Mouse (Mus musculus) forelimb bud, embryonic 11.5 days (tissue): Measurements from ENCODE around the gene Cacng7.
A peak's percentile ranks its signal among the peaks of the same experiment; 100 is the strongest.

Source experiments
- DNase-seq: peaks from one replicate; pipeline ENCODE4 v3.0.0-alpha.2; 2012; ENCODE audit warnings: low read depth, low spot score

The Cacng7 gene

DNA sequence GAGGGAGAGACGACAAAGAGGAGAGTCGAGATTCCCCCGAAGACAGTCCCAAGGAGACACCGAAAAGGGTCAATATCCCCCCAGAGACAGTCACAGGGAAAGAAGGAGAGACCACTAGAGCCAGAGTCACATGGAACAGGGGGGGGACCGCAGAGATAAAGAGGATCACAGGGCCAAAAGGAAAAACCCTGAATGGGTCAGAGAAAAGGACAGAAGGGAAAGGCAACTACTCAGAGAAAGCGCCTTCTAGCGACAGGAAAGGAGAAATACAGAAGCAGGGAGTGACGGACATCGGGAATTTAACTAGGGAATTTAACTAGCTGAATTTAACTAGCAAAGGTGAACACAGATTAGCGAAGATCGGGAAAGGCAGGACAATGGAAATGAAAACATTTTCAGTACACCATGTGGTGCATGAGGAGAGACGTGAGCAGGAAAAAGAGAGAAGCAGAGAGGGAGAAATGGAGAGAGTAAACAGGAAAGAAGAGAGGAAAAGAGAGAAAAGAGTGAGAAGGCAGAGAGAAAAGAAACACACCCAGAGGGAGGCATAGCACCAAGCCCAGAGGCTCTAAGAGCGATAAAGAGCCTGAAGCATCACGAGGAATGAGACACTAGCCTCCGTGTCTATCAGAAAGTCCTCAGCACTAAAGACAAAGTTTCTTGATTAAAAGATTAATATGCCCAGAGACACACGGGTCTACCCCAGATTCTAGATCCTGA is 30.0 kb upstream of the Cacng7 start:
- DNase-seq = no peak

GRCm38 (mm10) chr7:3303276-3303781 is 29.4 kb upstream of the Cacng7 start:
- no peak for DNase-seq

DNA sequence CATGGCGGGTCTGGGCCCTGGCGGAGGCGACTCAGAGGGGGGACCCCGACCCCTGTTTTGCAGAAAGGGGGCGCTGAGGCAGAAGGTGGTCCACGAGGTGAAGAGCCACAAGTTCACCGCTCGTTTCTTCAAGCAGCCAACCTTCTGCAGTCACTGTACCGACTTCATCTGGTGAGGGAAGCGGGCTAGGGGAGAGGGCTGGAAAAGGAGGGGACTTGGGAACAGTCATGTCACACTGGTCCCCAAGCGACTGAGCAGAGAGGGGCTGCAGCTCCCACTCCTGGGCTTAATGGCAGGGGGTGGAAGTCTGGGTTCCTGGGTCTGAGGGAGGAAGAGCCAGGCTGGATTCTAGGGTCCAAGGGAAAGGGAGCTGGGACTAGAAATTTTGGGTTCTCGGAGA is 29.0 kb upstream of the Cacng7 start:
- DNase-seq = no peak

DNA sequence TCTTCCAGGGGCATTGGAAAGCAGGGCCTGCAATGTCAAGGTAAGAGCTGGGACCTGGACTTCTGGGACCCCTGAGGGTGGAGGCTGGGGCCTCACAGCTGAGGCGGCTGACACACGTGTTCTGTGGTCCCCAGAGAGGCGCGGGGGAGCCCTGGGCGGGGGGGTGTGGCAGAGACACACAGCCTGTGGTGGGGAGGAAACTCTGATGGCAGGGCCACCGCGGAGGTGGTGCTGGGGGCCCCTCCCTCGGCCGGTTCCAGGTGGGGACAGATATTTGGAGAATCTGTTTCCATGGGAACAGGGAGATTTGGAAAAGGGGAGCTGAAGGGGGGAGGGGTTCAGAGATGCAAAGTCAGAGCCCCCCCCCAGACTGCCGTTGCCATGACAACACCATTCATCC is 28.5 kb upstream of the Cacng7 start:
- no peak for DNase-seq

DNA sequence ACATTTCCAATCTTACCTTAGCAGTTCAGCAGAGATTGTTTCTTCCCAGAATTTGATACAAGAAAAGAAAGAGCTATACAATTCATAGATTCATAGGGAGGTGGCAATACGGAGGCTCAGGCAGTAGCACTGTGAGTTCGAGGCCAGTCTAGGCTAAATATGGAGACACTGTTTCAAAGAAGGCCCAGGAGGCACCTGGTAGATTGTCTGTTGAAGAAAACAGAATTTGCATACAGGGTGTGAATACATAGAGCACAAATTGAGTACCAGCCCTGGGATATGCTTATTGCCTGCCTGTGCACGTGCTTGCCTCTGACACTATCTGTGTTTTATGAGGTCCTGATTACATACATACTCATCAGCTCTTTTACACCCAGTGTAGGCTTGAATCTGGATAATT is 26.4 kb upstream of the Cacng7 start:
- DNase-seq = no peak

DNA sequence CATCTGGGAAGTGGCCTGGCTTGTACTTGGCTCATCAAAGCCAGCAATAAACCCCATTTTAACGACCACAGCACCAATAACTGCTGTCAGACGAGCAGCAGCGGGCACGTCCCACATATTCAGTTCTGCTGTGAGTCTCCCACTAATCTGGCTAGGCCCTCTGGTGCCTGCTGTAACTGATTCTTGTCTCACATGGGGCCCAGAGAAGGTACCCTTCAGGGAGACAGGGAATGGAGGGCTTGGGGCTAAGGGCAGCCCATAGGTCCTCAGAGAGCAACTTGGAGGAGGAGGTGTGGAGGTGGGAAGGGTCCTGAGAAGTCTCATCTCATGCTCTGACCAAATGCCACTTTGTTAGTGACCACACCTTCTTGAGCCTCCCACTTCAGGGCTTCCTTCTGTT is 24.1 kb upstream of the Cacng7 start:
- no peak for DNase-seq

DNA sequence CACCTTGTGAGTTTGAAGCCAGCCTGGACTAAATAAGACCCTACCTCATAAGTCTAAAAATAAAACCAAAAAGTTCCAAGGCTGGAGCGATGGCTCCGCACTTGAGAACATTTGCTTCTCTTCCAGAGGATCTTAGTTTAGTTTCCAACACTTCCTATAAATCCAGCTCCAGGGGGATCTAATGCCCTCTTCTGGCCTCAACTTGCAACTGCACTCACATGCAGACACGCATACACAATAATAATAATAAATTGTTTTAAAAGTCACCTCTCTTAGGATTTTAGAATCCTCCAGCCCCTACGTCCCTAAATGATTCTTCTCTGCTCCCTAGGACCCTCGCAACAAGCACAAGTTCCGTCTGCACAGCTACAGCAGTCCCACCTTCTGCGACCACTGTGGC is 22.5 kb upstream of the Cacng7 start:
- DNase-seq = no peak

DNA sequence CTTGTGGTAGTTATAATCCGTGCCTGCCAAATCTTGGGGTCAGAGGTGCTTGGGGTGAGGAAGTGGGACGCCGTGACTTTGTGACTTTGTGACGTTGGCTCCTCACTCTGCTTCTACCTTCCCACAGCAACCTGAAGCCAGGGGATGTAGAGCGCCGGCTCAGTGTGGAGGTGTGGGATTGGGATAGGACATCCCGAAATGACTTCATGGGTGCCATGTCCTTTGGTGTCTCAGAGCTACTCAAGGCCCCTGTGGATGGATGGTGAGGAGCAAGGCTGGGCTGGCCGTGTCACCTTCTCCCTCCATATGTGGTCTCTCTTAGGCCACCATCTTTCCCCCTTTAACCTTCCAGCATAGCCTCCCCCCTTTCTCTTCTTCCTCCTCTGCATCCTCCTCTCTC is 19.2 kb upstream of the Cacng7 start:
- no peak for DNase-seq

DNA sequence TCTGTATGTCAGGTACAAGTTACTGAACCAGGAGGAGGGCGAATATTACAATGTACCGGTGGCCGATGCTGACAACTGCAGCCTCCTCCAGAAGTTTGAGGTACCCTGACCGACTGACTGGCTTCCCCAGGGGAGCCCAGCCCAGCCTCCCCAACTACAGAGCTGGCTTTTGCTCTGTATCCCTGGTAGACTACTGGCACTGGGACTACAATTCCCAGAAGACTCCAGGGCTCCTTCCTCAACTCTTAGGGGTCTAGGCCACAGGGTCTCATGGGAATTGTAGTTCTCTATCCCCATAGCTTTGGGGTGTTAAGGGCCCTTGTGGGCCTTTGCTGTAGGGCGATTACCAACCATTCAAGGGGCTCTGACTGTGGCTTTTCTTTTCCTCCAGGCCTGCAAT is 18.6 kb upstream of the Cacng7 start:
- DNase-seq = no peak

DNA sequence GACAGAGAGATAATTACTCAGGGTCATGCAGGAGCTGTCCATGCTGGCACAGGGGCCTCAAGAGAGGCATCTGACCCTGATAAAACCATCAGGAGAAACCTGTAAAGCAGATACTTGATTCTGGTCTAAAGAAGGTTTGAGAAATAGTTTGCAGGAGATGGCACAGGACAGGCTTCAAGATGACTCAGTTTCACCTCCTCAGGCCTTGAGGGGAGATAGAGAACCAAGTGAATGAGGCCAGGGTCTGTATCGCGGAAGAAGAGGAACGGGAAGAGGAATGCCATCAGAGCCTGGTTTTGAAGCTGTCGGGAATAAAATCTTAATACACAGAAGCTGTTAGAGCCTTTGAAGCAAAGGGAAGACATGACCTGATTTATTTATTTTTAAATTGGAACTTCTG is 15.1 kb upstream of the Cacng7 start:
- DNase-seq = no peak

DNA sequence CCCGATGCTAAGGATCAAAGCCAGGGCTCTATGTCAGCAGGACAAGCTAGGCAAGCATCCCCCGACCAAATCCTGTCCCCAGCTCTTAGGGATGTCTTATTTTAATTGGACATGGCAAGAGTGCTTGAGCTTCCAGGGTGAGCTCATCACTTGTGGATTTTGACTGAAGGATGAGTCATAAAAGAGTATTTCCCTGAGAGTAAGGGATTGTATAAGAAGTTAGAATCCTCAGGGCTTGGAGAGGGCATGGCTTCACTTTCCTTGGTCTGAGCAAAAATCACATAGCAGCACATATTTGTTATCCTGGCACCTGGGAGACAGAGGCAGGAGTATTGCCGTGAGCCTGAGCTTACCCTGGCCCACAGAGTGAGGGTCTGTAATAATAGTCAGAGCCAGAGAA is 11.9 kb upstream of the Cacng7 start:
- DNase-seq = no peak

- no peak for DNase-seq
Measured at GRCm38 (mm10) chr7:3323826-3324225, 8.9 kb upstream of the Cacng7 start.

- no peak for DNase-seq
Measured at GRCm38 (mm10) chr7:3327961-3328360, 4.8 kb upstream of the Cacng7 start.

- peak; percentile 73 for DNase-seq
Measured at GRCm38 (mm10) chr7:3329776-3330546, 2.8 kb upstream of the Cacng7 start.

- DNase-seq = no peak
Measured at GRCm38 (mm10) chr7:3331171-3331570, 1.6 kb upstream of the Cacng7 start.

GRCm38 (mm10) chr7:3331581-3332223 is 1.1 kb upstream of the Cacng7 start:
- peak; percentile 82 for DNase-seq

DNA sequence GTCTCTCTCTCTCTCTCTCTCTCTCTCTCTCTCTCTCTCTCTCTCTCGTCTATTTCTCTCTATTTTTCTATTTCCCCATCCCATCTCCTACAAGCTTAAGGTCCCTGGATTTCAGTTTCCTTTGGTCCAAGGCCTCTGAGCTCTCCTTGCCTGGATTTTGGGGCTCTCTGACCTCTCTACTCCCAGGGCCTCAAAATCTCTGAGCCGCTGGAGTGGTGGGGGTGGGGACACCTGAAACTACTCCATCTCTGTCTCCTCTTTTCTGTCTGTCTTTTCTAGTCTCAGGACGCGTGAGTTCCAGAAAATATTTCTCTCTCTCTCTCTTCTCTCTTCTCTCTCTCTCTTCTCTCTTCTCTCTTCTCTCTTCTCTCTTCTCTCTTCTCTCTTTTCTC is 535 bp upstream of the Cacng7 start:
- no peak for DNase-seq

DNA sequence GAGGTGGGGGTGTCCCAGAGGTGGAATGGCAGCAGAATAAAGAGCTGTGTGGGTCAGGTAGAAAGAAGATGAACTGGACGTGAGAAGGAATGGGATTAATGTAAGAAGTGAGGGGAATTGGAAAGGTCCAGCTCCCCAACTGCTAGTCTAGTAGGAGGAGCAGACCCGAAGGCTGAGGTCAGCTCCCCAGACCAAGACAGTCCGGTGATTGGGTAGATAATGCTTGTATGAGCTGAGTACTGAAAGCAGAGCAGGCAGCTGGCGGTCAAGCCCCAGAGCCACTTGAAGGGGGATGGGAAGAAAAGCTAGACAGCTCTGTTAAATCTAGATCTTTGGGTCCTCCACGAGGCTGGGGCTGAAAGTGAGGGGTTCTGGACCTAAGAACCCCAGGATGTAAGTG is 787 bp downstream of the Cacng7 start:
- no peak for DNase-seq

DNA sequence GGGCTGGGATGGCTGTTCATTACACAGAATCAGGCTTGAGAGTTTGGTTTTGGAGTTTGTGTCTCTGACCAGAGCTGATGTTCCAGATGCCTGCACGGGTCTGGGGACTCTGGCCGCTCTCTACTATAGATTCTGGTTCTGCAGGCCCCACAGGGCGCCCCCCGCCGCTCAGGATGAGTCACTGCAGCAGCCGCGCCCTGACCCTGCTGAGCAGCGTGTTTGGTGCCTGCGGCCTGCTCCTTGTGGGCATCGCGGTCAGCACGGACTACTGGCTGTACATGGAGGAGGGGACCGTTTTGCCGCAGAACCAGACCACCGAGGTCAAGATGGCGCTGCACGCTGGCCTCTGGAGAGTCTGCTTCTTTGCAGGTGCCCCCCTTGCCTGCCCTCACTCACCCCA is 3.7 kb downstream of the Cacng7 start:
- DNase-seq = no peak

- DNase-seq = no peak
Measured at GRCm38 (mm10) chr7:3338286-3338935, 5.7 kb downstream of the Cacng7 start.

DNA sequence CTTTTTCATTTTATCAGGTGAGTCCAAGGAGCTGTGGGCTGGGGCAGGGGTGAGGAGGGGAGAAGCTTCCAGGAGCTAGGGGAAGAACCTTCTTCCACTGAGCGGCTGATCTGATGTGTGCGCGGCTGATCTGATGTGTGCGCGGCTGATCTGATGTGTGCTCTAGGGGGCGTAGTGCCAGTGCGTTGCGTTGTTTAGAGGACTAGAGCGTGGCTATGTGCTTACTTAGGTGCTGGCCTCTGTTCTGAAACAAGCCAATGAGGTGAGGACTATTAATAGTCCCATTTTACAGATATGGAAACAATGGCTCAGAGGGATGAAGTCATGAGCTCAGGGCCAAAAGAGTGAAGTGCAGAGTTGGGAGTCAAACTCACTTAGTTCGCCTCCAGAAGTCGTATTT is 6.3 kb downstream of the Cacng7 start:
- DNase-seq = no peak

DNA sequence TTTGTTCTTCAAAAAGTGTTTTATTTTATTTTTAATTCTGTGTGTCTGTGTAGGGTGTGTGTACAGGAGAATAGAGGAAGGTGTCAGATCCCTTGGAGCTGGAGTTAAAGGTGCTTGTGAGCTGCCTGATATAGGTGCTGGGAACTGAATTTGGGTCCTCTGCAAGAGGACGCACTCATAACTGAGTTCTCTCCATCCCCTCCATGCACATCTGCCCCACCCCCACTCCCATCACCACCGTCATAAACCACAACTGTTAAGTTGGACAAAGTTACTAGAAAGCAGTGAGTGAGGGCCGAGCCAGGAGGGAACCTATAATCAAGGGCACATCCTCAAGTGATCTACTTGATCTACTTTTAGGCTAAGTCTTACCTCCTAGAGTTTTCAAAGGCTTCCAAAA is 11.1 kb downstream of the Cacng7 start:
- DNase-seq = no peak
